Mouse (Mus musculus): ENCODE measurements around the gene Zbtb12. TPM values are rescaled to one million over a fixed set of nuclear protein-coding genes. Genes with fewer than 3 reads are reported as not detected.
A peak's percentile ranks its signal among the peaks of the same experiment; 100 is the strongest.

The Zbtb12 gene
- polyA plus RNA-seq, 1 experiment from 2014 or later = 1.2 TPM

- no peak for DNase-seq
- ATAC-seq (ENCODE audit: insufficient read depth) = no peak
- H3K9me3 ChIP-seq (ENCODE audit: low read depth, low read length) = no peaks in the 10 kb centered on the region
- H3K4me2 ChIP-seq = no peak overlapping the region
- no peaks in the 10 kb centered on the region for H3K4me1 ChIP-seq (ENCODE audit: insufficient read depth)
- no peaks in the 10 kb centered on the region for H3K36me3 ChIP-seq (ENCODE audit: insufficient read depth)
- no peak overlapping the region for H3K4me3 ChIP-seq (ENCODE audit: low read depth, low read length)
- WGBS = 74% methylated on average over 6 of the region's 6 CpGs
- no peak overlapping the region for H3K27ac ChIP-seq (ENCODE audit: low read depth)
- no peak for TF ChIP-seq CTCF (IDR thresholded peaks at IDR 0.05; ENCODE audit: low read depth)
- no peaks in the 10 kb centered on the region for H3K27me3 ChIP-seq (ENCODE audit: insufficient read depth, low read length)
- H3K9ac ChIP-seq = no peak overlapping the region
Observed at GRCm38 (mm10) chr17:34874321-34874720, 5.0 kb upstream of the Zbtb12 start.

DNA sequence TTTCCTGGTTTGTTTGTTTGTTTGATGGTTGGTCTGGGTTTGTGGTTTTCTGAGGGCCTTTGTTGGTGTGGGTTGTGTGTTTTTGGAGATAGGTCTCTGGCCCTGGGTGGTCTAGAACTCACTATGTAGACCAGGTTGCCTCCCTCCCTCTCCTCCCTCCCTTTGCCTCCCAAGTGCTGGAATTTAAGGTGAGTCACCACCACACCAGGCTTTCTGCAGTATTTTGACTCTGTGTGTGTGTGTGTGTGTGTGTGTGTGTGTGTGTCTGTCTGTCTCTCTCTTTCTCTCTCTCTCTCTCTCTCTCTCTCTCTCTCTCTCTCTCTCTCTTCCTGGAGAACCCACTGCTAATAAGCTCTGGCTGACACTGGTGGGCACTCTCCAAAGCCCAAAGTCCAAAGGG, 1.9 kb downstream of the Zbtb12 start:
- no peak overlapping the region for H3K4me2 ChIP-seq

GRCm38 (mm10) chr17:34881683-34882310, 2.5 kb downstream of the Zbtb12 start, which contains the start of gene Gm20547:
TSS of gene Gm20547 (minus strand) at chr17:34882042.
- no peak for ATAC-seq (ENCODE audit: insufficient read depth)

More for the DNA sequence above, 1.9 kb downstream of the Zbtb12 start:
- Histone ChIP-seq H3K36me3 (ENCODE audit: insufficient read depth) (no peaks in the 10 kb centered on the region), H3K9me3 (ENCODE audit: low read depth, low read length) (no peaks in the 10 kb centered on the region), H3K4me3 (ENCODE audit: low read depth, low read length) (no peak overlapping the region), H3K27ac (ENCODE audit: low read depth) (no peak overlapping the region), H3K4me1 (ENCODE audit: insufficient read depth) (no peaks in the 10 kb centered on the region), H3K27me3 (ENCODE audit: insufficient read depth, low read length) (no peaks in the 10 kb centered on the region), H3K9ac (no peak overlapping the region)
- no peak for ATAC-seq (ENCODE audit: insufficient read depth)
- DNase-seq = no peak
- no peak for TF ChIP-seq CTCF (IDR thresholded peaks at IDR 0.05; ENCODE audit: low read depth)

GRCm38 (mm10) chr17:34883332-34883731, 4.0 kb downstream of the Zbtb12 start:
- no peak overlapping the region for H3K4me2 ChIP-seq
- H3K9me3 ChIP-seq (ENCODE audit: low read depth, low read length) = no peaks in the 10 kb centered on the region
- H3K27me3 ChIP-seq (ENCODE audit: insufficient read depth, low read length) = no peaks in the 10 kb centered on the region
- no peak for ATAC-seq (ENCODE audit: insufficient read depth)
- TF ChIP-seq CTCF (IDR thresholded peaks at IDR 0.05; ENCODE audit: low read depth) = no peak
- no peak overlapping the region for H3K9ac ChIP-seq
- H3K36me3 ChIP-seq (ENCODE audit: insufficient read depth) = no peaks in the 10 kb centered on the region
- WGBS = 56% methylated on average over 3 of the region's 3 CpGs
- no peak overlapping the region for H3K27ac ChIP-seq (ENCODE audit: low read depth)
- no peak overlapping the region for H3K4me3 ChIP-seq (ENCODE audit: low read depth, low read length)
- no peak for DNase-seq
- no peaks in the 10 kb centered on the region for H3K4me1 ChIP-seq (ENCODE audit: insufficient read depth)

More at GRCm38 (mm10) chr17:34881683-34882310, 2.5 kb downstream of the Zbtb12 start, which contains the start of gene Gm20547:
- Histone ChIP-seq H3K9ac (no peak within 1 kb of the TSS), H3K27me3 (ENCODE audit: insufficient read depth, low read length) (no peaks in the 10 kb centered on the region), H3K9me3 (ENCODE audit: low read depth, low read length) (no peaks in the 10 kb centered on the region), H3K4me3 (ENCODE audit: low read depth, low read length) (no peak within 1 kb of the TSS), H3K4me1 (ENCODE audit: insufficient read depth) (no peaks in the 10 kb centered on the region), H3K4me2 (0 out of 2 replicates have a peak within 1 kb of the TSS, but pooled peaks have one; percentile 31), H3K27ac (ENCODE audit: low read depth) (no peak within 1 kb of the TSS), H3K36me3 (ENCODE audit: insufficient read depth) (no peaks in the 10 kb centered on the region)
- WGBS = 9% methylated on average over 15 of the region's 15 CpGs
- peak; percentile 20 for DNase-seq
- TF ChIP-seq CTCF (IDR thresholded peaks at IDR 0.05; ENCODE audit: low read depth) = no peak

DNA sequence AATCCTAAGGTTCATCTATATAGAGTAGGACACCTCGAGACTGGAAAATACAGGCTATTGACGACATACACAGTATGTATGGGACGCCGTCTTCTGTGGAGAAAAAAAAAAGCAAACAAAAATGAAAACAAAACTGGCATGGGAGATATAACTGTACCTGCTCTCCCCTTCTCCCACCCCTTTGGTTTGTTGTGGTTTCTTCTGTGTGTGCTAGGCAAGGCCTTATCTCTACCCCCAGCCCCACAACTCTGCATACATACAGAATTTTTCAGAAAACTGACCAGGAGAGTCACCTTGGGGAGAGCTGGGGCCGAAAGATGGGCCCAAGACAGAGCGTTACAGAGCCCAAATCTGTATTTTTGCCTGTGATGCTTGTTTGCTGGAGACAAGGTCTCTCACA, 5.4 kb downstream of the Zbtb12 start:
- DNase-seq = no peak
- ATAC-seq (ENCODE audit: insufficient read depth) = no peak
- 82% methylated on average over 6 of the region's 6 CpGs for WGBS

GRCm38 (mm10) chr17:34885615-34886014, 6.3 kb downstream of the Zbtb12 start:
- Histone ChIP-seq H3K27me3 (ENCODE audit: insufficient read depth, low read length) (no peaks in the 10 kb centered on the region), H3K4me3 (ENCODE audit: low read depth, low read length) (no peak overlapping the region), H3K9me3 (ENCODE audit: low read depth, low read length) (no peaks in the 10 kb centered on the region), H3K4me1 (ENCODE audit: insufficient read depth) (no peaks in the 10 kb centered on the region), H3K27ac (ENCODE audit: low read depth) (no peak overlapping the region), H3K4me2 (no peak overlapping the region), H3K9ac (no peak overlapping the region), H3K36me3 (ENCODE audit: insufficient read depth) (no peaks in the 10 kb centered on the region)
- DNase-seq (no peak), ATAC-seq (ENCODE audit: insufficient read depth) (no peak)
- no peak for TF ChIP-seq CTCF (IDR thresholded peaks at IDR 0.05; ENCODE audit: low read depth)
- WGBS = 58% methylated on average over 3 of the region's 3 CpGs

More for the DNA sequence above, 5.4 kb downstream of the Zbtb12 start:
- Histone ChIP-seq H3K27me3 (ENCODE audit: insufficient read depth, low read length) (no peaks in the 10 kb centered on the region), H3K36me3 (ENCODE audit: insufficient read depth) (no peaks in the 10 kb centered on the region), H3K9ac (no peak overlapping the region), H3K4me2 (no peak overlapping the region), H3K9me3 (ENCODE audit: low read depth, low read length) (no peaks in the 10 kb centered on the region), H3K27ac (ENCODE audit: low read depth) (no peak overlapping the region), H3K4me3 (ENCODE audit: low read depth, low read length) (no peak overlapping the region), H3K4me1 (ENCODE audit: insufficient read depth) (no peaks in the 10 kb centered on the region)
- TF ChIP-seq CTCF (IDR thresholded peaks at IDR 0.05; ENCODE audit: low read depth) = no peak

DNA sequence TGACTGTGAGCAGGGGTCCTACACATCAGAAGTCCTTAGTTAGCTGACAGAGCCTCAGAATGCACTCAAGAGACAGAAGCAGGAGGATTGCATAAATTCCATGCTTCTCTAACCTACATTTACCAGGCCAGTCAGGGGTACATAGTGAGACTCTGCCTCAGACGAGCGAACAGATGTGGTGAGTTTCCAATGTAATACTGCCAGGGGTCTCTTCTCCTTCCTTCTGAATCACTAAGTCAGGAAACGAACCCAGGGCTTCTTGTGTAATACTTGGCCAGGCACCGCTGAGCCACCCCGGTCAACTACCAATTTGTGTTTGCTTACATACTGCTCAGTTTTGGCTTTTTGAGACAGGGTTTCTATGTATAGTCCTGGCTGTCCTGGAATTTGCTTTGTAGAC, 8.7 kb downstream of the Zbtb12 start:
- Histone ChIP-seq H3K4me2 (no peak overlapping the region), H3K4me1 (ENCODE audit: insufficient read depth) (no peaks in the 10 kb centered on the region), H3K4me3 (ENCODE audit: low read depth, low read length) (no peak overlapping the region), H3K9ac (no peak overlapping the region), H3K9me3 (ENCODE audit: low read depth, low read length) (no peaks in the 10 kb centered on the region), H3K27ac (ENCODE audit: low read depth) (no peak overlapping the region), H3K27me3 (ENCODE audit: insufficient read depth, low read length) (no peaks in the 10 kb centered on the region), H3K36me3 (ENCODE audit: insufficient read depth) (no peaks in the 10 kb centered on the region)
- ATAC-seq (ENCODE audit: insufficient read depth) (no peak), DNase-seq (no peak)
- no peak for TF ChIP-seq CTCF (IDR thresholded peaks at IDR 0.05; ENCODE audit: low read depth)
- 82% methylated on average over 5 of the region's 5 CpGs for WGBS
